Mouse (Mus musculus): ENCODE data around the gene Ggct.

GRCm38 (mm10) chr6:54943753-54944152 lies 49.0 kb downstream of the Ggct start:
- TF ChIP-seq CTCF (IDR thresholded peaks at IDR 0.05; ENCODE audit: low read depth): no peak
- TF ChIP-seq EP300 (IDR thresholded peaks at IDR 0.05; ENCODE audit: low read depth): no peak

Measured in heart, postnatal 0 days (tissue).